Mouse (Mus musculus): ENCODE results near the gene Tubb4b. TPM values are rescaled to one million over a fixed set of nuclear protein-coding genes. Genes with fewer than 3 reads are reported as not detected.

Gene Tubb4b
- total RNA-seq, 2 experiments from 2014 or later: 415 to 455 TPM

DNA sequence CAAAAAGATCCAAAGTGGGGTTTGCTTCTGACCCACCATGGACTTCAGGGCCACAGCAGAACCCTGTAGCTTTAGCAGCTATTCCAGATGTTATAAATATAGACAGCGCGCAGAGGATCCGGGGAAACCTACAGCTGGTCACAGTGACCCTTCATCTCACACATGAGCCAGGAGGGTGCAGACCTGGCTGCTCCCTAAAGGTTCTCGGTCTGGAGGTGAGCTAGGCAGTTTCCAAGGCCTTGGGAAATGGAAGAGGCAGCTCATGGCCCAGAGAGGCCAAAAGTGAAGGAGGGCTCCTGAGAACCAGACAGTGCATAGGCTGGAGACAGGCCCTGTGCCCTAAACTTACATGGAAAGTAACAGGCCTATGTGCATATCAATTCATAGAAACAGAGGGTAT lies 50.7 kb downstream of the Tubb4b start:
- DNase-seq (ENCODE audit: low spot score in 2 of 2): no peak

GRCm38 (mm10) chr2:25172629-25173028 lies 51.9 kb downstream of the Tubb4b start:
- no peak for DNase-seq (ENCODE audit: low spot score in 2 of 2)

Other genes with a start within 250 kb of the Tubb4b start
- gene Mrpl41, start 249.6 kb downstream of the Tubb4b start, total RNA-seq (2021): 10 to 100 TPM; 96.8 to 99.2 TPM
- 10 to 100 TPM; 23.8 to 24.7 TPM for gene Pnpla7, start 248.7 kb downstream of the Tubb4b start, total RNA-seq (2021)
- 1,000 to 10,000 TPM in 1 of 2 experiments, 100 to 1,000 TPM in 1; 982 to 1,031 TPM for gene Nsmf, start 170.3 kb downstream of the Tubb4b start, total RNA-seq (2021)
- not detected for gene Entpd8, start 144.4 kb downstream of the Tubb4b start, total RNA-seq (2021)
- gene Noxa1, start 129.6 kb downstream of the Tubb4b start, total RNA-seq (2021): not detected
- 10 to 100 TPM; 38.1 to 49.8 TPM for gene Nrarp, start 43.9 kb downstream of the Tubb4b start, total RNA-seq (2021)
- gene Tor4a, start 27.8 kb downstream of the Tubb4b start, total RNA-seq (2021): 1 to 10 TPM; 1.7 to 2.0 TPM
- 10 to 100 TPM; 50.7 to 51.7 TPM for gene Nelfb, start 13.2 kb downstream of the Tubb4b start, total RNA-seq (2021)
- gene Stpg3, start 10.1 kb downstream of the Tubb4b start, total RNA-seq (2021): not detected
- gene Fam166a, start 6.0 kb downstream of the Tubb4b start, total RNA-seq (2021): not detected
- not detected for gene Slc34a3, start 9.7 kb upstream of the Tubb4b start, total RNA-seq (2021)
- not detected for gene Rnf224, start 12.1 kb upstream of the Tubb4b start, total RNA-seq (2021)
- gene Rnf208, start 17.6 kb upstream of the Tubb4b start, total RNA-seq (2021): 100 to 1,000 TPM; 195 to 202 TPM
- gene Cysrt1, start 17.8 kb upstream of the Tubb4b start, total RNA-seq (2021): not detected
- 1 to 10 TPM; 3.6 to 3.7 TPM for gene AL732309.1, start 22.2 kb upstream of the Tubb4b start, total RNA-seq (2021)
- 10 to 100 TPM; 34.3 to 38.0 TPM for gene Tmem203, start 30.7 kb upstream of the Tubb4b start, total RNA-seq (2021)
- 10 to 100 TPM; 21.1 to 23.2 TPM for gene Tprn, start 37.9 kb upstream of the Tubb4b start, total RNA-seq (2021)
- gene Ssna1, start 47.7 kb upstream of the Tubb4b start, total RNA-seq (2021): 10 to 100 TPM; 69.1 to 70.1 TPM
- 10 to 100 TPM; 66.6 to 72.1 TPM for gene Anapc2, start 47.8 kb upstream of the Tubb4b start, total RNA-seq (2021)
- not detected for gene Tmem210, start 63.4 kb upstream of the Tubb4b start, total RNA-seq (2021)
- not detected for gene Lrrc26, start 65.2 kb upstream of the Tubb4b start, total RNA-seq (2021)
- gene Grin1, start 94.5 kb upstream of the Tubb4b start, total RNA-seq (2021): 100 to 1,000 TPM; 419 to 451 TPM
- gene Man1b1, start 107.6 kb upstream of the Tubb4b start, total RNA-seq (2021): 10 to 100 TPM; 49.0 to 59.9 TPM
- 10 to 100 TPM; 24.7 to 29.4 TPM for gene Dpp7, start 131.7 kb upstream of the Tubb4b start, total RNA-seq (2021)
- 10 to 100 TPM in 1 of 2 experiments, 1 to 10 TPM in 1; 9.2 to 11.8 TPM for gene Uap1l1, start 141.0 kb upstream of the Tubb4b start, total RNA-seq (2021)
- 10 to 100 TPM; 11.9 to 15.3 TPM for gene Sapcd2, start 147.6 kb upstream of the Tubb4b start, total RNA-seq (2021)
- gene Entpd2, start 171.2 kb upstream of the Tubb4b start, total RNA-seq (2021): 10 to 100 TPM; 22.3 to 23.4 TPM
- gene Npdc1, start 174.6 kb upstream of the Tubb4b start, total RNA-seq (2021): 100 to 1,000 TPM; 402 to 418 TPM
- under 1 TPM; 0.31 to 0.81 TPM for gene Fut7, start 198.6 kb upstream of the Tubb4b start, total RNA-seq (2021)
- 100 to 1,000 TPM; 140 to 141 TPM for gene Abca2, start 204.0 kb upstream of the Tubb4b start, total RNA-seq (2021)
- gene Clic3, start 232.1 kb upstream of the Tubb4b start, total RNA-seq (2021): under 1 TPM in 1 of 2 experiments, not detected in 1; 0.58 TPM
- 10 to 100 TPM; 52.1 to 57.7 TPM for gene Paxx, start 236.4 kb upstream of the Tubb4b start, total RNA-seq (2021)
- gene Ptgds, start 245.3 kb upstream of the Tubb4b start, total RNA-seq (2021): 100 to 1,000 TPM; 234 to 420 TPM

Data from layer of hippocampus, postnatal 14 days (tissue).